Mouse (Mus musculus): Measurements from ENCODE around the gene Fam129b. TPM values are rescaled to one million over a fixed set of nuclear protein-coding genes. Genes with fewer than 3 reads are reported as not detected.

Gene Fam129b
- polyA plus RNA-seq (2017; shearing (Covaris generic)), result 1.8 TPM

GRCm38 (mm10) chr2:32875675-32876489 lies at the start of gene Fam129b:
Gene Fam129b, plus strand, starts transcription at chr2:32876114.

DNA sequence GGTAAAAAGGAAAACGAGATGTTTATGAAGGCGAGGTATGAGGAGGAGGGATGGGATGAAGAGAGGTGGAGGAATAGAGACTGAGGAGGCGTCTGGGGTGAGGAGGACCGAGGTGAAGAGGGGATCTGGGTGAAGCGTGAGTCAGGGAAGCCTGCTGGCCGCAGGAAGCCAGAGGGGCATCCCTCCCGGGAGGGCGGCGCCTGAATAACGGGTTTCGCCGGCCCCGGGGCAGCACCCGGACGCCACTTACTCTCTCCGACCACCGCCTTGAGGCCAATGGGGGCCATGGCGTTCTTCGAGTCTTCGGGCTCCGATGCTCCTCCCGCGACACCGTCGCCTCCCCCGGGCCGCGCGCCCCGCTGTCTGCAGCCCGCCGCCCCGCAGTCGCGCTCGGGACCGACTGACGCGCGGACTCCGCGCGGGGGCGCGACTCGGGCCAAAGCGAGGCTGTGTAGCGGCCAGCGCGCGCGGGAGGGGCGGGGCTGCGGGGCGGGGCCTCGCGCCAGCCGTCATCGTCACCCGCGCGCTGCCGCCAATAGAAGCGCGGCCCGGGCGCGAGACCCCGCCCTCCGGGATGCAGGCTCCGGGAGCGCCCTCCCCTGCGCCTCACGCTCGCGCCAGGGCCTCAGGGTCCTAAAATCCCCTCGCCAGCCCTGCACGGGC lies 29.0 kb upstream of the Fam129b start, which contains the start of gene Stxbp1:
TSS of gene Stxbp1 (minus strand) at position 441 of the 663 bp plus-strand sequence.

GRCm38 (mm10) chr2:32961192-32961995 lies 85.5 kb downstream of the Fam129b start, which contains the start of the genes Rpl12 and Lrsam1:
Gene Rpl12, plus strand, starts transcription at chr2:32961559.
Gene Lrsam1, minus strand, starts transcription at chr2:32961614.

Other genes starting within 250 kb of the Fam129b start
- gene Eng, start 229.5 kb upstream of the Fam129b start, polyA plus RNA-seq (2017; shearing (Covaris generic)), result 0.27 TPM
- gene Fpgs, start 172.0 kb upstream of the Fam129b start, polyA plus RNA-seq (2017; shearing (Covaris generic)), result 15.5 TPM
- 136 TPM for gene Cdk9, start 163.0 kb upstream of the Fam129b start, polyA plus RNA-seq (2017; shearing (Covaris generic))
- 69.8 TPM for gene Sh2d3c, start 155.1 kb upstream of the Fam129b start, polyA plus RNA-seq (2017; shearing (Covaris generic))
- not detected for gene 6330409D20Rik, start 135.1 kb upstream of the Fam129b start, polyA plus RNA-seq (2017; shearing (Covaris generic))
- gene Tor2a, start 118.9 kb upstream of the Fam129b start, polyA plus RNA-seq (2017; shearing (Covaris generic)), result 43.6 TPM
- gene Ttc16, start 100.5 kb upstream of the Fam129b start, polyA plus RNA-seq (2017; shearing (Covaris generic)), result 1.5 TPM
- gene Ptrh1, start 100.3 kb upstream of the Fam129b start, polyA plus RNA-seq (2017; shearing (Covaris generic)), result 8.0 TPM
- not detected for gene Cfap157, start 91.7 kb upstream of the Fam129b start, polyA plus RNA-seq (2017; shearing (Covaris generic))
- 9.4 TPM for gene Stxbp1, start 28.9 kb upstream of the Fam129b start, polyA plus RNA-seq (2017; shearing (Covaris generic))
- 40.5 TPM for gene Rpl12, start 85.4 kb downstream of the Fam129b start, polyA plus RNA-seq (2017; shearing (Covaris generic))
- 4.8 TPM for gene Lrsam1, start 85.5 kb downstream of the Fam129b start, polyA plus RNA-seq (2017; shearing (Covaris generic))
- 15.2 TPM for gene Slc2a8, start 106.0 kb downstream of the Fam129b start, polyA plus RNA-seq (2017; shearing (Covaris generic))